Mouse (Mus musculus) hindbrain, embryonic 16.5 days (tissue): ENCODE data around the gene Gm3045. TPM values are rescaled to one million over a fixed set of nuclear protein-coding genes. Genes with fewer than 3 reads are reported as not detected.

ENCODE experiments used
- ATAC-seq: fragments of 200-750 bp; cut with Nextera tagmentation; 2 replicates; pipeline ENCODE4 v1.8.0; 2017; ENCODE audit warnings: moderate TSS enrichment, moderate library complexity
- H3K27ac ChIP-seq: fragments of 300-500 bp; sonication (generic); 2 replicates; pipeline ENCODE4 v1.5.1; 2014; ENCODE audit warnings: low read depth, mild to moderate bottlenecking, control low read depth, low read length, moderate library complexity
- H3K27me3 ChIP-seq: fragments of 300-500 bp; sonication (generic); replicated peaks from 2 replicates; pipeline ENCODE4 v1.6.1; 2014; ENCODE audit warnings: low read length; ENCODE audit not compliant: control insufficient read depth, insufficient read depth
- H3K36me3 ChIP-seq: fragments of 300-500 bp; sonication (generic); 2 replicates; pipeline ENCODE4 v1.6.1; 2014; ENCODE audit warnings: mild to moderate bottlenecking, low read length, moderate library complexity, mixed read lengths; ENCODE audit not compliant: control insufficient read depth, insufficient read depth
- H3K4me1 ChIP-seq: fragments of 300-500 bp; sonication (generic); 2 replicates; pipeline ENCODE4 v1.6.1; 2014; ENCODE audit warnings: low read depth, low read length; ENCODE audit not compliant: control insufficient read depth, insufficient read depth
- H3K4me2 ChIP-seq: fragments of 300-500 bp; sonication (generic); 2 replicates; pipeline ENCODE4 v1.6.1; 2014; ENCODE audit warnings: mild to moderate bottlenecking, low read length, control low read depth, moderate library complexity
- H3K4me3 ChIP-seq: fragments of 300-500 bp; sonication (generic); 2 replicates; pipeline ENCODE4 v1.5.1; 2014; ENCODE audit warnings: mild to moderate bottlenecking, low read length, control low read depth, moderate library complexity
- H3K9ac ChIP-seq: fragments of 300-500 bp; sonication (generic); 2 replicates; pipeline ENCODE4 v1.6.1; 2014; ENCODE audit warnings: low read depth, mild to moderate bottlenecking, control low read depth, low read length, moderate library complexity
- H3K9me3 ChIP-seq: fragments of 300-500 bp; sonication (generic); 2 replicates; pipeline ENCODE4 v1.6.1; 2014; ENCODE audit warnings: mild to moderate bottlenecking, low read length, moderate library complexity; ENCODE audit not compliant: control insufficient read depth
- WGBS: fragments of 180-500 bp; shearing (Covaris S2); extraction: QIAGEN DNeasy Blood & Tissue Kit; methylation state at CpG from one replicate; pipeline ENCODE4 v1.1.7; 2014; 5-methylcytosine and 5-hydroxymethylcytosine counted together
- polyA plus RNA-seq: library from polyadenylated mRNA; unstranded; fragments of >200 nt; fragmentation: Nextera tagmentation; extraction: Ambion mirVana; gene quantifications from 2 replicates; pipeline ENCODE4 v1.2.1, GENCODE M21; 2015

Gm3045 gene
- polyA plus RNA-seq, 1 experiment from 2014 or later, result not detected

DNA sequence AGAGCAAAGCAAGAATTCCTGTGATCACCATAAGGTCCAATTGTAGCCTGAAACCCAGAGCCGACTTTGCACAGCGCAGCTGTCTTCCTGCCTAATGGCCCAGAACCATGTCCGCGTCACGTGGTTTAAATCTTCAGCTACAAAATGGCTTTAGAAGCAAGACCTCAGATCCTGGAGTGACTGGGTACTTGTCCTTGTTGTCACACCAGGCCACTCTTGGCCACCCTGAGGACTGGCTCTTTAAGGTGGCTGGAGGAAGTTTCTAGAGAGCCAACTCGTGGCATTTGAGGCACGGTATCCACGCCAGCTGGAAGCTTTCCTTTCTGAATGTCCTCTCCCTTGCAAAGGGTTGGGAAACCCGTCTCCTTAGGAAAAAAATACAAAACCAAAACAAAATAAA, 45.6 kb downstream of the Gm3045 start:
- H3K4me2 ChIP-seq, result no peak overlapping the region
- H3K36me3 ChIP-seq, result no peaks in the 10 kb centered on the region
- 48% methylated on average over 9 of the region's 9 CpGs for WGBS
- H3K4me3 ChIP-seq, result no peak overlapping the region
- no peaks in the 10 kb centered on the region for H3K9me3 ChIP-seq
- peaks cover 3% of the 10 kb centered on the region; the same call in 1 of the 2 replicates for H3K4me1 ChIP-seq
- no peak for ATAC-seq
- no peak overlapping the region for H3K27ac ChIP-seq
- H3K9ac ChIP-seq, result no peak overlapping the region
- peaks cover 6% of the 10 kb centered on the region; the same call in 1 of the 2 replicates for H3K27me3 ChIP-seq

DNA sequence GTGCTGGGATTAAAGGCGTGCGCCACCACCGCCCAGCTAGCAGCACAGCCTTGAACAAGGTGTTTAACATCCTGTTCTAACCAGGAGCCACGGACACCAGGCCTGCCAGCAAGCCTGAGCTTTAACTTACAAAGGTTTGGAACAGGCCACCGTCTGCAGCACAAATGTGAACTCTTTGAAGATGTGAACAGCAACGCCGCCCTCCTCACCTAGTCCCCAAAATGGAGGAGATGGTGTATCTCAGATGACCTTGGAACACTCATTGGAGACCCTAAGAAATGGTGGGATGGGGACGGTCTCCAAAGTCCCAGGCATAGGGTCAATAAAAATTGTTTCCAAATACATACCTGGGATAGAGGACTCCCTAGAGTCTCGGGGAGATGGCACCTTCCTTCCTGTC, 46.3 kb downstream of the Gm3045 start:
- peaks cover 3% of the 10 kb centered on the region; the same call in 1 of the 2 replicates for H3K4me1 ChIP-seq
- H3K27me3 ChIP-seq, result peaks cover 6% of the 10 kb centered on the region; the same call in 1 of the 2 replicates
- ATAC-seq, result no peak
- no peaks in the 10 kb centered on the region for H3K36me3 ChIP-seq
- H3K9me3 ChIP-seq, result no peaks in the 10 kb centered on the region
- no peak overlapping the region for H3K4me3 ChIP-seq
- no peak overlapping the region for H3K27ac ChIP-seq
- no peak overlapping the region for H3K4me2 ChIP-seq
- WGBS, result 91% methylated on average over 9 of the region's 9 CpGs
- H3K9ac ChIP-seq, result no peak overlapping the region

DNA sequence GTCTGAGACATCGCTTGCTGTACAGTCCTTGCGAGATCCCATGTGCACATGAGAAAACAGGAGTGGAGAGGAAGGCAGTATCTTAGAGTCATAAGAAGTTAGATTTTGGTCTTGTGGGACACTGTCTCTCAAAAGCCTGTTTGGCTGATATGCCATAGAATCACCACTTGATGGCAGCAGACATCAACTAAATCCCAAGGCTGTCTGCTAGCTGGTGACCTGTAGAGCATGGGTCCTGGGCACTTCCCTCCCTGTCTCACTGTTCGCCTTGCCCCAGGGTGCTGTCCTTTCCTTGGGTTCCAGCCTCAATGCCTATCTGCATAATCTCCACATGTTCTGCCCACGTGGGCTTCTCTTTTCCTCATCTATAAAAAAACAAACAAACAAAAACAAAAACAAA, 49.0 kb downstream of the Gm3045 start:
- WGBS, result 30% methylated on average over 4 of the region's 4 CpGs
- Histone ChIP-seq H3K27ac (no peak overlapping the region), H3K27me3 (peaks cover 6% of the 10 kb centered on the region; the same call in 1 of the 2 replicates), H3K9ac (no peak overlapping the region), H3K4me2 (peak overlapping the region; percentile 33; the same call in 1 of the 2 replicates), H3K4me1 (peaks cover 3% of the 10 kb centered on the region; the same call in 1 of the 2 replicates), H3K4me3 (no peak overlapping the region), H3K9me3 (no peaks in the 10 kb centered on the region), H3K36me3 (no peaks in the 10 kb centered on the region)
- peak; percentile 73 for ATAC-seq

DNA sequence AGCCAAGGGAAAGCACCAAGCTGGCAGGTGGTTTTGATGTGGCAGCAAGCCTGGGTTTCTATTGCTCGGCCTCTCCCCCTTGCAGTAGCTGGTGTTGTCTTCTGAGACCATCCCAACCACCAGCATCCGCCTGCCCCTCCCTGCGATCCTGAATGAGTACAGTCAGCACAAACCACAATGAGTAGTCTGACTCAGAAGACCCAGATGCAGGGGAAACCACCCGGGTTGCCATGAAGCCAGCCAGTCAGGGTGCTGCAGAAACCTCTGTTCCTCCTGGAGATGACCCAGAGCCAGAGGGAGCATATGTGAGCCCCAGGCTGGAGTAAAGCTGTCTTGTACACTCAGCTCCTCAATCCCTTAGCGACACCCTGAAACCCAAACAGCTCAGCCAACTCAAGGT, 50.4 kb downstream of the Gm3045 start:
- H3K9ac ChIP-seq, result no peak overlapping the region
- peaks cover 4% of the 10 kb centered on the region; the same call in 1 of the 2 replicates for H3K27me3 ChIP-seq
- H3K4me1 ChIP-seq, result peaks cover 3% of the 10 kb centered on the region; the same call in 1 of the 2 replicates
- WGBS, result 73% methylated on average over 5 of the region's 5 CpGs
- no peak for ATAC-seq
- H3K9me3 ChIP-seq, result no peaks in the 10 kb centered on the region
- no peaks in the 10 kb centered on the region for H3K36me3 ChIP-seq
- no peak overlapping the region for H3K4me2 ChIP-seq
- H3K27ac ChIP-seq, result no peak overlapping the region
- H3K4me3 ChIP-seq, result no peak overlapping the region

DNA sequence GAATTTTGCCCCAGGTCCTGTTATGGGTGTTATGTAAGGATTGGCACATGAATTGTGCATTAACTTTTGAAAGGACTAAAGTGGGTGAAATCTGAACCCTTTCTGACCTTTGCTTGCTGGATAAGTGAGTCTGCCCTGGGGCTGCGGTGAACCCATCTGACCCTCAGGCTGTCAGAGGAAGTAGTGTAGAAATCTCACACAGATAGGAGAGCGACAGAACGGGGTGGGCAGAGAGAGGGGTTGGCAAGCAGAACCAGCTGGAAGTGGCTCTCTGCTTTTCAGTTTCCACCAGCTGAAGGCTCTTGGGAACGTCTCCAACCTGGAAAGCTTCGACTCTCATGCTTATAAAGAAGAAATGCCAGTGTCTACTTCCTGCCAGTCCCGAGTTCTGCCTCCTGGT, 50.9 kb downstream of the Gm3045 start:
- Histone ChIP-seq H3K36me3 (no peaks in the 10 kb centered on the region), H3K4me1 (peaks cover 3% of the 10 kb centered on the region; the same call in 1 of the 2 replicates), H3K27me3 (peaks cover 4% of the 10 kb centered on the region; the same call in 1 of the 2 replicates), H3K4me3 (no peak overlapping the region), H3K4me2 (no peak overlapping the region), H3K27ac (no peak overlapping the region), H3K9ac (no peak overlapping the region), H3K9me3 (no peaks in the 10 kb centered on the region)
- ATAC-seq, result no peak
- WGBS, result 51% methylated on average over 6 of the region's 6 CpGs

DNA sequence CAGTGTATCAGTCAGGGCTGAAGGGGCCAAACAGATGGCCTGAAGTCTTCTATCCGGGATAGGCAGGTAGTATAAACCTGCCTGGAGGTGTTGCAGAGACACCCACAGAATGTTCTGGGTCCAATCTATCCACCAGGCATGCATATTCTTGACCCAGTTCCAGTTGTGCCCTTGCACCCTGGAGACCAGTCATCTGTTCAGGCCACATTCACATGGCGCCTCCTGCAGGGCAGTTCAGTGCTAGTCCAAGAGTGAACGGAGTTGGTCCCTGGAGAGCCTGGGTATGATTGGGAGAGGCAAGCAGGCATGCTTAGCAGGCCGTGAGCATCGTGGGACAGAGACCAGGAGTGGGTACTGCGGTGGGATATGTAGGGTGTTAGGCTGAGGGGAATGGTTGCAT, 51.6 kb downstream of the Gm3045 start:
- Histone ChIP-seq H3K27ac (no peak overlapping the region), H3K4me3 (no peak overlapping the region), H3K9ac (no peak overlapping the region), H3K4me1 (peaks cover 3% of the 10 kb centered on the region; the same call in 1 of the 2 replicates), H3K27me3 (peaks cover 4% of the 10 kb centered on the region; the same call in 1 of the 2 replicates), H3K36me3 (no peaks in the 10 kb centered on the region), H3K9me3 (no peaks in the 10 kb centered on the region), H3K4me2 (no peak overlapping the region)
- no peak for ATAC-seq
- 85% methylated on average over 6 of the region's 6 CpGs for WGBS

DNA sequence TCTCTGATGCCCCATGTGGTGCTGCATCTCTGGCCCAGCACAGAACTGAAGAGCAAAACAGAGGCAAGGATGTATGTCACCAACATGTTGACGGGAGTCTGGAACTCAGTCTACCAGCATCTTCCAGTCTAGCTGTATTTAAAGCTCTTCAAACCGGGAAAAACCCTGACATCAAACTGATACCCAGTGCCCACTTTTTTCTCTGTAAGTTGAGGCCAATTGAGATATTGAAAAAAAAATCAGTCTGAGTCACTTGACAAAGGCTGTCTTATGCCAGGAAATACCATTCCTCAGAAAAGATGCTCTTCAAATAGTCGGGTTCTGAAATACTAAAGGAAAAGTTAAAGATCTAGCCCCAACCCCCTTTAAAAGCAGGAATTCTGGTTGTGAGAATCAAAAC, 55.8 kb downstream of the Gm3045 start, which contains the start of gene Il9:
Il9 (minus strand) TSS at position 101 of the 400 bp plus-strand sequence.
- Histone ChIP-seq H3K27ac (no peak within 1 kb of the TSS), H3K4me1 (no peaks in the 10 kb centered on the region), H3K36me3 (no peaks in the 10 kb centered on the region), H3K27me3 (no peaks in the 10 kb centered on the region), H3K9me3 (no peaks in the 10 kb centered on the region), H3K4me2 (no peak within 1 kb of the TSS), H3K4me3 (no peak within 1 kb of the TSS), H3K9ac (no peak within 1 kb of the TSS)
- WGBS, result 91% methylated on average over 3 of the region's 3 CpGs
- ATAC-seq, result no peak

Other genes with a start within 250 kb of the Gm3045 start
- 1.0 and 1.3 TPM in 2 replicates for gene Tifab, start 247.7 kb upstream of the Gm3045 start, polyA plus RNA-seq
- 0.11 and 1.0 TPM in 2 replicates for gene Neurog1, start 174.4 kb upstream of the Gm3045 start, polyA plus RNA-seq
- 7.8 and 10.2 TPM in 2 replicates for gene Cxcl14, start 130.0 kb upstream of the Gm3045 start, polyA plus RNA-seq
- 0.06 TPM in 1 of 2 replicates, not detected in the other for gene Slc25a48, start 11.8 kb downstream of the Gm3045 start, polyA plus RNA-seq
- gene Il9, start 55.7 kb downstream of the Gm3045 start, polyA plus RNA-seq, result not detected in 2 replicates
- gene Fbxl21, start 95.9 kb downstream of the Gm3045 start, polyA plus RNA-seq, result 2.9 and 4.6 TPM in 2 replicates
- not detected in 2 replicates for gene Lect2, start 121.9 kb downstream of the Gm3045 start, polyA plus RNA-seq
- 6.3 and 7.9 TPM in 2 replicates for gene Tgfbi, start 182.9 kb downstream of the Gm3045 start, polyA plus RNA-seq